Mouse (Mus musculus) embryonic facial prominence, embryonic 14.5 days (tissue): Measurements from ENCODE around the gene Uqcc1. TPM values are rescaled to one million over a fixed set of nuclear protein-coding genes. Genes with fewer than 3 reads are reported as not detected.

Source experiments
- polyA plus RNA-seq: library from polyadenylated mRNA; unstranded; fragments of >200 nt; fragmentation: Nextera tagmentation; extraction: Ambion mirVana; gene quantifications from 2 replicates; pipeline ENCODE4 v1.2.1, GENCODE M21; 2014

Gene Uqcc1
- polyA plus RNA-seq, 1 experiment from 2014 or later = 65.9 TPM

Other genes starting within 250 kb of the Uqcc1 start
- 131 and 147 TPM in 2 replicates for gene Trpc4ap, start 237.9 kb downstream of the Uqcc1 start, polyA plus RNA-seq
- gene Edem2, start 200.8 kb downstream of the Uqcc1 start, polyA plus RNA-seq = 34.0 and 35.2 TPM in 2 replicates
- not detected in 2 replicates for gene Gm17581, start 194.4 kb downstream of the Uqcc1 start, polyA plus RNA-seq
- 8.1 and 9.1 TPM in 2 replicates for gene Procr, start 179.2 kb downstream of the Uqcc1 start, polyA plus RNA-seq
- 0.51 TPM in 2 replicates for gene Mmp24, start 155.0 kb downstream of the Uqcc1 start, polyA plus RNA-seq
- 10.8 and 12.2 TPM in 2 replicates for gene BC029722, start 110.9 kb downstream of the Uqcc1 start, polyA plus RNA-seq
- 151 and 162 TPM in 2 replicates for gene Eif6, start 103.4 kb downstream of the Uqcc1 start, polyA plus RNA-seq
- 0.74 and 1.1 TPM in 2 replicates for gene Fam83c, start 95.5 kb downstream of the Uqcc1 start, polyA plus RNA-seq
- gene Gm15557, start 10.4 kb upstream of the Uqcc1 start, polyA plus RNA-seq = not detected in 2 replicates
- gene Gdf5, start 15.1 kb upstream of the Uqcc1 start, polyA plus RNA-seq = 3.3 and 3.8 TPM in 2 replicates
- 17.6 TPM in 2 replicates for gene Cep250, start 26.1 kb upstream of the Uqcc1 start, polyA plus RNA-seq
- 0.90 and 1.4 TPM in 2 replicates for gene 6430550D23Rik, start 77.7 kb upstream of the Uqcc1 start, polyA plus RNA-seq
- 235 and 269 TPM in 2 replicates for gene Ergic3, start 77.7 kb upstream of the Uqcc1 start, polyA plus RNA-seq
- gene Fer1l4, start 122.6 kb upstream of the Uqcc1 start, polyA plus RNA-seq = not detected in 2 replicates
- gene Spag4, start 134.9 kb upstream of the Uqcc1 start, polyA plus RNA-seq = 2.3 and 3.1 TPM in 2 replicates
- 34.3 and 35.4 TPM in 2 replicates for gene Cpne1, start 181.7 kb upstream of the Uqcc1 start, polyA plus RNA-seq
- 26.2 and 27.7 TPM in 2 replicates for gene Rbm12, start 181.7 kb upstream of the Uqcc1 start, polyA plus RNA-seq
- 10.6 and 15.7 TPM in 2 replicates for gene Gm28036, start 196.8 kb upstream of the Uqcc1 start, polyA plus RNA-seq
- gene Romo1, start 213.7 kb upstream of the Uqcc1 start, polyA plus RNA-seq = 411 and 416 TPM in 2 replicates
- 36.0 and 40.8 TPM in 2 replicates for gene Nfs1, start 213.9 kb upstream of the Uqcc1 start, polyA plus RNA-seq
- 561 and 619 TPM in 2 replicates for gene Rbm39, start 249.9 kb upstream of the Uqcc1 start, polyA plus RNA-seq